Mouse (Mus musculus) layer of hippocampus, postnatal 25 days (tissue): ENCODE results near the gene Plpp1. TPM values are rescaled to one million over a fixed set of nuclear protein-coding genes. Genes with fewer than 3 reads are reported as not detected.
A peak's percentile ranks its signal among the peaks of the same experiment; 100 is the strongest.

ENCODE experiments used
- DNase-seq, 2 experiments: peaks; one replicate each; pipeline ENCODE4 v3.0.0; 2022; ENCODE audit warnings: mixed read lengths in 2 of 2, low spot score in 1 of 2; ENCODE audit errors: extremely low spot score in 1 of 2
- total RNA-seq, 2 experiments: library from RNA; stranded (reverse); gene quantifications; 2 replicates each; pipeline ENCODE4 v1.2.3; 2021

The Plpp1 gene
- total RNA-seq, 2 experiments from 2014 or later, result 30.9 to 33.1 TPM

DNA sequence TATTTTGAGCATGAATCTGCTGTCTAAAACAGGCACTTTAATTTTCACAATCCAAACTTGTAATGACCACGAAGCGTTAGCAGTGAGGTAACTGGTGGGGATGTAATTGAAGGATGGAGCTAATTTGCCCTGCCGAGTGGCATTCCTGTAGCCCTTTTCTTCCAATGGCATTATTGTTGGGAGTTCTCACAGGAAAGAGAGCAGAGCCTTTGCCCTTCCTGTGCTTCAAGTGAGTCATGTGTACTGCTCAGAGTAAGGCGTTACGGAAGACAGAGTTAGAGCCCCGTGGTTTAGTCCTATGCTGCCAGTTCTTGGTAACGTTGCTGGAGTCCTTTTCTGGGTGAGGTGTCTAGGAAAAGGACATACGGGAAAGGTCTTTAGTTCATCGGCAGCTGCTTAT, 10.2 kb downstream of the Plpp1 start:
- no peak for DNase-seq

DNA sequence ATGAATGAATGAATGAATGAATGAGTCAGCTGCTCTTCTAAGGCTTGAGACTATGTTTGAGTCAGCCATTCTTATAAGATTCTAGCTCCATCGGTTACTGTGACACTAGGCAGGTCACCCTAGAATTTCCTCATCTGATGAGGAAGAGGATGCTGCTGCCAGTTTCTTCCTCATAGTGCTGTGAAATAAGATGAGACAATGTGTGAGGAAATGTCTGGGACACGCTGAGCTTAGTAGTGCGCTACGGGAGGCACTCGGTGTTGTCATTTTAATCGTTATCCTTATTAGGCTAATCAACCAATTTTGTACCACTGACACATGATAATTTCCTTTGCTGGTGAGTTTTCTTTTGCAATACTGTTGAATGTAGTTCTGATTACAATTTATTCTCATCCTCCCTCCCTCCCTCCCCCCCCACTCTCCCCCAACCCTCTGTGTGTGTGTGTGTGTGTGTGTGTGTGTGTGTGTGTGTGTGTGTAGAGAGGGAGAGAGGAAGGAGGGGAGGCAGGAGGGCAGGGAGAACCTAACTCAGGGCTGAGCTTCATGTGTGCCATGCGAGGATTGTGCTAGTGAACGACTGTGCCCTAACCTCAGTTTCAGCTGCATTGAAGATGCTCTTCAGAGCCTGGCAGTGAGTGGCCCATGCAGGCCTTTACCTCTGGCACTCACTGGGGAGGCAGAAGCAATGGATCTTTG, 11.3 kb downstream of the Plpp1 start:
- no peak for DNase-seq

DNA sequence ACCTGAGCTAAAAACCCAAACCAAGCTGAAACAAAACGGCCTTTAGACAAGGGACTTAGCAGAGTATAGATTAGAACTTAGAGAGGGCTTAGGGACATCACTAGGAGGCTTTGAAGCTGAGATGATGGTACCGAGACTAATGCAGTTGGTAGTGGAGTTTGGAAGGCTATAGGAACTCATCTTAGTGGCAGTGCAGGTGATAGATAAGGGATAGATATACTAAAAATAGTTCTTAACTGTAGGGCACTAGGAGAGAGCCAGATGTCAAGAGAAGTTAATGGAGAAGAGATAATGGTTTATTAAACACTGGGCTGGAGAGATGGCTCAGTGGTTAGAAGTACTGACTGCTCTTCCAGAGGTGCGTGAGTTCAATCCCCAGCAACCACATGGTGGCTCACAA, 15.4 kb downstream of the Plpp1 start:
- DNase-seq, result no peak

DNA sequence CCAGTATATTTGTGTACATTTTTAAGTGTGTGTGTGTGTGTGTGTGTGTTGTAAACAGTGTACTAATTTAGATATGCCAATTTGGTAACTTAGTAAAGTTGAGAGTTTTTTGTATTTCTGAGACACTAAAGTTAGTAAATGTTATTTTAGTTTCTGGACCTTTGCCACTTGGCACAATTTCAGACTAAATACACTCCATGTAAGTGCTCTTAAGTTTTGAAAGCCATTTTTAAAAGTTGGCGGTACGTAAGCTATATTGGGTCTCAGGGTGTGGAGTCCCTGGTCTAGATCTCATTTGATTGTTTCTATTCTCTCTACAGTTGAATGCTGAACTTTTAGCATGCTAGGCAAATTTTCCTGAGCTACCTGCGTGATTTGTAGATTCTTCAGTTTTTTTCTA, 17.5 kb downstream of the Plpp1 start:
- no peak for DNase-seq

DNA sequence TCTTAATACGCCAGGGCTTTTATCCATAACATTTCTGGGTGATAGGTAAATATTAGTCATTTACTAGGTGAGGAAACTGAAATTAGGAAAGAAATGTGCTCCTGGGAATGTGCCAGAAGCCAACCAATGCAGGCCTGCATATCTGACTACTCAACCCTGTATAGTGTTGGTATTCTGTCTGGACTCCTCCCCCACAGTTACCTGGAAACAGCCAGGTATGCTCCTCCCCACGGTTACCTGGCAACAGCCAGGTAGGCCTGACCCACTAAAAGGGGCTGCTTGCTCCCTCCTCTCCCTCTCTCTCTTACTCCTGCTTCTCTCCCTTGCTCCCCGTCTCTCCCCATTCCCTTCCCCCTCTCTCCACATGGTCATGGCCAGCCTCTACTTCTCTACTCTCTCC, 21.8 kb downstream of the Plpp1 start:
- no peak for DNase-seq

DNA sequence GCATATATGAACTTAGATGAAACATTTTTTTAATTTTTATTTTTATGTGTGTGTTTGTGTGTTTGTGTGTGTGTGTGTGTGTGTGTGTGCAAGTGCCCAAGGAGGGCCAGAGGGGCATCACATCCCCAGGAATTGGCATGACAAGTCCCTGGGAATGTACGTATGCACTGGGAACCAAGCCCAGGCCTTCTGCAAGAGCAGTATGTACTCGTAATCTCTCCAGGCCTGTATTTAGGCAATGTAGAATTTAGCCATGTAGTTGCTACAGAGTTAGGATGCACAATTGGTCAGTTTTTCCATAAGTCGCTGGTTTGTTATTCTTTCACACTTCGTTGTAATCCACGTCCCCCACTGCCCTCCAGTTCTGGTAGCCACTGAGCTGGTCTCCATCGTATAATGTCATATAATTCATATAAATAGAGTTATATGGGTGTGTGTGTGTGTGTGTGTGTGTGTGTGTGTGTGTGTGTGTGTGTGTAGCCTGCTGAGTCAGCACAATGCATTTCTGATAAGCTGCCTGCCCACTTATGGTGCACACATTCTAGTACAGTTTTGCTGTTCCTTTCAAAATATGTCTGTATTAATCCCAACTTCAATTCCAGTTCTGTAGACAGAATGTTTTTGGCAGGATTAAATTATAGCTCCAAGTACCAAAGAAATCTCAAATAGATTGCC, 22.8 kb downstream of the Plpp1 start:
- no peak for DNase-seq

DNA sequence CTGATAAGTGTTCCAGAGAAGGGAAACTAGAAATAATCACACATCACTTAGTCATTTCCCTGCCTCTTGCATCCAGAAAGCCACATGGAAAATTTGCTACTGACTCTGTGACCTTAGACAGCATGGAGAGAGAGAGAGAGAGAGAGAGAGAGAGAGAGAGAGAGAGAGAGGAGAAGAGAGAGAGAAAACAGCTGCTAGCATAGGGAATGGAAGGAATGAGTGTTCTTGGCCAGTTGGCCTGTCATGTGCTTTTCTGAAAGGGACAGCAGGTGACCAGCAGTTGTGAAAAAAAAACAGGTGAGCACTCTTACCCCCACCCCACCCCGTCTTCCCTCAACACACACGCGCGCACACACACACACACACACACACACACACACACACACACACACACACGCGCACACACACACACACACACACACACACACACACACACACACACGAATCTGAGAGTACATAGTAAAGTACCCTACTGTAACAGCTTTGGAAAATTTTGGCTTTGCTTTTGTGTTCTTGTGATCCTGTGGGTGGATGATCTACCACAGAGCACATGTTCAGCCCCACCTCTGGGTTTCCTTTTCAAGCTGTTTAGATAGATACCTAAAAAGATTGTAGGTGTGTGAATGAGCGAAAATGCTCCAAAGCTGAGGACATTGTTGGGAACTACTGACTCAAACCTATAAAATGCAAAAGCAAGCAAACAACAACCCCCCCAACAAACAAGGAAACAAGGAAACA, 23.5 kb downstream of the Plpp1 start:
- DNase-seq, result no peak

DNA sequence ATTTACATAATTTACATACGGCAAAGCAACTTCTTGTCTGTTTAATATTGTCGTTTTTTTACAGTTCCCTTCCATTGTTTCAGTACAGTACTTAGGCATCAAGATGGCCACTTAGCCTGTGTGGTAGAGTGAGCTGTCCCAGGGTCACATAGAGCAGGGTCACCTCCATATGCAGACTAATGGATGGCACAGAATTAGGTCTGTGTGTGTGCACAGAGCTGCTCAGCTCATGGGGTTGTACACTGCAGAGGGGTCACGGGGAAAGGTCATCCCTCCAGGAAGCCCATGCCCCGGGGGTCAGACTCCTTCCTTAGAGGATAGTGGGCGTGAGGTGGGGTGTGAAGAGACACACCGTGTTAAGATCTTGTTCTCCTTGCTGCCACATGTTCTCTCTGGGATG, 24.9 kb downstream of the Plpp1 start:
- DNase-seq, result no peak

DNA sequence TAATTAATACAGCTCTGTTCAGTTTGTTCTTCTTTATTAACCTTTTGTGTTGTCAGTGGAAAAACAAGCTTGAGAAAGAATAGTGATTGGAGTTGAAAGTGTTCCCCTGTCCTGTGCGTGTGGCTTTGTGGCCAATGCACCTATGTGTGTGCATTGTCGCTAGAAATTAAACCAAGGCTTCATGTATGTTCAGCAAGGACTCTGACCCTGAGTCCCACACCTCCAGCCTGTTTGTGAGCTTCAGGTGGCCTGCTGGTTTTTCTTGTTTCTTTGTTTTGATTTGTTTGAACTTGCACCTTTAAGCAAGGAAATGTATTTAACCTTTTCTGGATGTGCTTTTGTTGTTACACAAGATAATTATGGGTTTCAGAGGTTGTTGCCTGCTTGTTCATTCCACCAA, 29.0 kb downstream of the Plpp1 start:
- DNase-seq, result no peak

DNA sequence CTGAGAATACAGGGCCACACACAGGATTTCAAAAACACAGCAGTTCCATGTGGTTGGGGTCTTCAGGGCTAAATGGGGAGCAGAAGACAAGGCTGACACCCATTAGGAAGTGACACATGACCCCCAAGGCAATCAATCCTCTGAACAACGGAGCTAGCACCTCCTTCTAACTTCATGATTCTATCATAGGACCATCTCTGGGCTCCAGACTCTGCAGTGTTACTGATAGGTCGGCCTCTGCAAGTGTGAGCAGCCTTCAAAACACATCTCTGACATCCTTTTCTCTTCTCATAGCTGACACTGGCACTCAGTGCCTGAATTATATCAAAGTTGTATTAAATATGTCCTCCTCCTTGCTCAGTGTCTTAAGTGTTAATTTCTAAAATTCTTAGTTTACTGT, 32.0 kb downstream of the Plpp1 start:
- no peak for DNase-seq

DNA sequence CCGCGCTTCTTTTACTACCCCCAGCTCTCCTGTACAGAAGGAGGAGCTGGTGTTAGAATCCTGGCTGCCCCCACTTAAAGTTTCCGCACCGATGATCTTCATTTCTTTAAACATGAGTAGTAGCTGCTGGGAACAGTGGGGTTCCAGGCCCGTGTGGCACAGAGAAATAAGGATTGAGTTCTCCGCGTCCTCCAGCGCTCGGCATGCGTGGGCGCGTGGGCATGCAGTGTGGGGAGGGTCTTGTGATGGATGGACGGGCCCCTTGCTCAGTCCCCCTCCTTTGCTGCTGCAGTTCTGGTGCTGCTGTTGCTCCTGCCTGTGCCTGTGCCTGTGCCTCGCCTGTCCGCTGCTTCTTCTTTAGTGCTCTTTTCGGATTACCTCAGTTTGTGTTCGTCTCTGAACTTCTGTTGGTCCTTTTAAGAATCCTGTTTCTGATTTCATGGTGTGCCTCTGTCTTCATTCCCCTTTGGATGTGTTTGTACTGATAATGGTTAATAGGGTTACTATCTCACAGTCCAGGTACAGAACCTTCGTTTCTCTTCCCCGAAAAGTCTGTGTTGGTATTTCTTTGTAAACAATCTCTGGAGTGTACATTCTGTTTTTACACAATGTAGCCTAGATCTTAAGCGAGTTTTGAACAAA, 32.8 kb downstream of the Plpp1 start:
- no peak for DNase-seq

DNA sequence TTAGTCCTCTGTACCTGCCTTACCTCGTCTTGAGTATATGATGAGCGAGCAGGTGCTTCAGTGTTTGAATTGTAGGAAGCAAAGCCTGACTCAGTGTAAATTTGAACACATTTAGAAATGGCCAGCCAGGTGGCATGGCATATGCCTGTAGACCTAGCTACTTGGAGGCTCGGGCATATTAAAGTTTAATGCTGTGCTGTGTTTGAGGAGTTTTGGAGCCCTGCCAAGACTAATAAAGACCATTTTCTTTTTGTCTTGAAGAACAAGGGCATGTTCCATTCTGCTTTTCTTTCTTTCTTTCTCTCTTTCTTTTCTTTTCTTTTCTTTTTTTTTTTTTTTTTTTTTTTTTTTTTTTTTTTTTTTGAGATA, 33.3 kb downstream of the Plpp1 start:
- DNase-seq, result no peak

DNA sequence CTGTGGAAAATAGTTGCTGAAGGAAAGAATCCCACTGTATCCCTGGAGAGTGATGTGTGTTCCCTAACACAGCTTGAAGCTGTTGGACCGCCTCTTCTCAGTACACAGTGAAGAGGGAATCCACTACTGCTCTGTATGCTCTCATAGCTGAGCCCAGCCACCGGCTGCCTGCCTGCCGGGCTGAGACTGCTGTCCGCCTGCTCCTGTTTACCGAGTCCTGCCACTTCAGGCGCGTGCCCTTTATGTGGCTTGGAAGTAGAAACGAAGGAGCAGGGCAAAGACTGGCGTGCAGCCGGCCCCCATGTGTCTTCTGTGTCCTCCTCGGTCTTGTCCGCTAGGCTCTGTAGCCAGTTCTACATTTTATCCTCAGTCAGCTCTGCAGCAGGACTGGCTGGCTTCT, 34.5 kb downstream of the Plpp1 start:
- no peak for DNase-seq

DNA sequence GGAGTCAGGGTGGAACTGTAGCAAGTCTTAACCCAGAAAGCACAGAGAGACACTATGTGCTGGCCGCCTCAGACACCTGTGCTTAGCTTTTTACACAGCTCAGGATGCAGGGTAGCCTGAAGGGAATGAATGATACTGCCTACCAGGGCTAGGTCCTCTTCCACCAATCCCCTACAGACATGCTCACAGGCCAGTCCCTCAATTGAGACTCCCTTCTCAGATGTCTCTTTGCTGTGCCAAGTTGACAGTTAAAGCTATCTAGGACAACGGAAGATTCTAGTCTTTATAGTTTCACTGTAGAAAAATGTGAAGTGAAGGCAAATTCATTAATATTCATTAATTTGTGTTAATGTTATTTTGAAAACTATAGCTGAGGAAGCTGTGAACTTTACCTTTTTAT, 36.4 kb downstream of the Plpp1 start:
- DNase-seq, result no peak

DNA sequence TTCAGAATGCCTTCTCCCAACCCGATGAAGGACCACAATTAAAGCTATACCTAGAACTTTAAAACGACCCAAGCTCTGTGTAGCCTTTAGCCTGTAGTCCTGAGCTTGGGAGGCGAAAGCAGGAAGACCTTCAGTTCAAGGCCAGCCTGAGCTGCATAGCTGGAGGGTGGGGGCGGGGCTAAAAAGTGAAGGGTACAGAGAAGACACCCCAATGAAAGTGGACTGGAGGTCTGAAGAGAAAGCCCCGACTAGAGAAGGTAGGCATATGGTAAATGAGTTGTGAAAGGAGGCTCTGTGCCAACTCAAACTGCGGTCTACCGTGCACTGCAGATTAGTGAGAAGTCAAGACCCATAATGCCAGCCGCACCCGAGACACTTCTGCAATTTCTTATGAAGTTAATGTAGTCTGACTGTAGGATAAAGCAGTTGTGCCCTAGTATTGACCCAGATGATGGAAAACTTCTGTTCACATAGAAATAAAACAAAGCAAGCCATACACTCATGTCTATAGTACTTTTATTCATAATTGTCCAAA, 37.1 kb downstream of the Plpp1 start:
- DNase-seq, result no peak

DNA sequence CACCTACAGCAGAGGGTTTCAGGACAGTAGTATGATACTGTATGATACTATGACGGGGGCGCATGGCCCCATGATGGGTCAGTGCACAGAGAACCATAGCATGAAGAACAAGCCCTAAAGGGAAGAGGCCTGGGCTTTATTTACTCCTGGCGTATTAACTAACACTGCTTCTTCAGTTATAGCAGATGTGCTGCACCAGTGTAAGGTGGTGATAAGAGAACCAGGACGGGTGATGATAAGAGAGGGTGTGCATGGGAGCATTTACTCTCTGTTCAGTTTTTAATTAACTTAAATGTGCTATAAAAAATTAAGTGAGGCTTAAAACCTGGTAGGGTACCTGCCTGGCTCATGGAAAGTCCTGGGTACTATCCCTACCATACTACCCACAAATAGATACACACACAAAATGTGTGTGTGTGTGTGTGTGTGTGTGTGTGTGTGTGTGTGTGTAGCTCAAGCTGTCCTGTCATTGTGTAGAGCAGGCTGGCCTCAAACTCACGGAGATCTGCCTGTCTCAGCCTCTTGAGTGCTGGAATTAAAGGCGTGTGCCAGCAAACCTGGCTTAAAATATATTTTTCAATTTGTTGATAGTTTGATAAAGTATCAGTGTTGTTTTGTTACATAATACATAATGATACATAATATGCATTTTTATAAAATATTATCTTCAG, 38.1 kb downstream of the Plpp1 start:
- DNase-seq, result no peak

DNA sequence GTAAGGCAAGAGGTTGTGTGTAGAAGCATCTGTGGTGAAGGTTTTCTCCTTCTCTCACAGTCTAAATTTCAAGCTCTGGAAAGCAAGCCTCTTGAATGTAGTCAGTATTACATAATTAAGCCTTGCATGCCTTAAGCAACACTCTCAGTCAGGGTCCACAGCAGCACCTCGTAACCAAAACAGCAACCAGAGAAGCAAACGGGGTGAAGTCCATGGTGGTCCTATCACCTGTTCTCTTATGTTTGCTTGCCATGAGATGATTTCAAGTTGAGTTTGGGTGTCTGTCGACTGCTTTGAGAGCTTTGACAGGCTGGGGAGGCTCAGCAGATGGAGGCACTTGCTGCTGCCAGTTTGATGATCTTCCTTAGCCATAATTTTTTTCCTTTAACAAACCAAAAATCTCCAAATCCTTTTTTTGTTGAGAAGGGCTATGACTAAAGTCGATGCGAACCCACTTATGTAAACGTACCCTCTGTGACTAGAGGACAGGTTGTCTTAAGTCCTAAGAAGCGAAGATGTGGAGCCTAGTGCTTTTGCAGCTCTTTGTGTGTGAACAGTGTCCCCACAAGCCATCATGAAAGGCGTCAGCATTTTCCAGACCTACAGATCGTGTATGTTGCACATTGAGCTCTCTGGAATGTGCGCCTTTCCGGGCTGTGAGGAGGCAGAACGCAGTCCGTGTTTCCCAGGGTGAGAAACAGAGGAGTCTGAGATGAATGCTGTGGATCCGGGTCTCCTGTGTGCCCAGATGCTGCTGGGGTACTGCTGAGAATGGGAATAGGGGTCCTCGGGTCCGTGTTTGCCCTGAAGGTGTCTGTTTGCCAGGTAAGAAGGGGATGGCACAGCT, 39.9 kb downstream of the Plpp1 start:
- DNase-seq, result peak; percentile 16 to 35

DNA sequence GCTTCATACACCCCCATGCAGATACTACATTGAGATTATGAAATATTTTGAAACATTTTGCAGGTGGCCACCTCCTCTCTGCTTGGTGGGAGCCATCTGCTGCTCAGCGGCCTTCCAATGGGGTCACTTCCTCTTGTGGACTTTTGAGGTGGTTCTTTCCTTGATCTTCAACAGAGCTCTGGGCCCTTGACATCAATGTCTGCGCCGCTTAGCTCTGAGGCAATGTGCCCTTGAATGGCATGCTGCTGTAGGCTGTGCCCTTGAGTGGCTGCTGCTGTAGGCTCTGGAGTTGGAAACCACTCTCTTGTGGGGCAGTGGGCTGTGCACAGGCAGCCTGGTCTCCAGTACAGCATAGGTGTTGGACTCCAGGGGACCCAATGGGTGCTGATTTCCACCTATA, 45.3 kb downstream of the Plpp1 start:
- DNase-seq, result no peak

DNA sequence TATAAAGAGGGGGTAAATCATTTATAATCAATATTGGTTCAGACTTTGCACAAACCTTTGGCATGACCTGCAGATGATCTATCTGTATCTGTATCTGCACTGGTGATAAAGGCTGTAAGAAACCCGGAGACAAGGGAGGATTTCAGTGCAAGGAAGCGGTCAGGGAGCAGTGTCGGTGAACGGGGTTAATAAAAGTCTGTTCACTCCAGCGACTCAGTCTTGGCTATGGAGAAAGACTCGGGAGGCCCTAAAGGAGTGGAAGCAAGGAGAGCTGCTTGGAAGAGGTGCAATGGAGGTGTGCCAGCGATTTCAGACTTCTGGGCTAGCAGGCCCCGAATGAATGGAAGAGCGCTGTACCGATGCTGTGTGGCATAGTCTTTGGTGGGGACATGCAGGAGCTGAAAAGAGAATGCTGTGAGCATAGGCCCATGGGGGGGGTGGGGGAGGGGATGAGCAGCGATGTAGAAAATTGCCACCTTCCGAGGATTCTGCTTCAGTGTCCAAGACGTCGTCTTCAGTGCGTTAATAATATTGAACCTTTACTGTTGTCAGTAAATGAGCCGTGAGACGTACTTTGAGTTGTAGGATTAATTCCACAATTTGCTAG, 53.2 kb downstream of the Plpp1 start:
- no peak for DNase-seq
